Mouse (Mus musculus) liver, embryonic 14.5 days (tissue): ENCODE data around the gene Gm9639. TPM values are rescaled to one million over a fixed set of nuclear protein-coding genes. Genes with fewer than 3 reads are reported as not detected.
"Not testable (repeated sequence)": the region's sequence is repeated elsewhere in the genome, so short reads cannot be mapped to it uniquely, and the experiment has no call there.

ENCODE experiments used
- ATAC-seq: fragments of 200-750 bp; cut with Nextera tagmentation; 2 replicates; pipeline ENCODE4 v1.8.0; 2017; ENCODE audit warnings: moderate number of reproducible peaks, mild to moderate bottlenecking, moderate library complexity; ENCODE audit not compliant: insufficient read depth
- DNase-seq, 3 experiments: peaks; one replicate each; pipeline ENCODE4 v3.0.0-alpha.2; 2012 to 2013; ENCODE audit warnings: low read depth in 3 of 3, low spot score in 3 of 3
- H3K27ac ChIP-seq: fragments of 300-500 bp; sonication (generic); 2 replicates; pipeline ENCODE4 v1.5.1; 2014; ENCODE audit warnings: moderate library complexity, mild to moderate bottlenecking, control low read depth, inconsistent platforms
- H3K27me3 ChIP-seq: fragments of 300-500 bp; sonication (generic); 2 replicates; pipeline ENCODE4 v1.6.1; 2014; ENCODE audit warnings: mild to moderate bottlenecking, low read length, moderate library complexity; ENCODE audit not compliant: control insufficient read depth, insufficient read depth
- H3K36me3 ChIP-seq: fragments of 300-500 bp; sonication (generic); replicated peaks from 2 replicates; pipeline ENCODE4 v1.6.1; 2014; ENCODE audit warnings: low read depth; ENCODE audit not compliant: control insufficient read depth, insufficient read depth
- H3K4me1 ChIP-seq, 2 experiments: fragments of 200-500 bp in 1 of 2; fragments of 300-500 bp in 1 of 2; sonication (generic) in 1 of 2; replicated peaks; 2 replicates each; pipeline ENCODE4 v1.6.1; 2012 to 2014; ENCODE audit warnings: antibody characterized with exemption in 1 of 2, inconsistent platforms in 1 of 2, low read length in 1 of 2; ENCODE audit not compliant: control insufficient read depth in 2 of 2, insufficient read depth in 2 of 2
- H3K4me2 ChIP-seq: fragments of 300-500 bp; sonication (generic); 2 replicates; pipeline ENCODE4 v1.6.1; 2014; ENCODE audit warnings: low read depth, mild to moderate bottlenecking, control low read depth, moderate library complexity
- H3K4me3 ChIP-seq, 2 experiments: fragments of 200-500 bp in 1 of 2; fragments of 300-500 bp in 1 of 2; sonication (generic) in 1 of 2; 2 replicates each; pipeline ENCODE4 v1.5.1; 2012 to 2014; ENCODE audit warnings: low read depth in 2 of 2, low read length in 2 of 2, mild to moderate bottlenecking in 2 of 2, control low read depth in 1 of 2, inconsistent platforms in 1 of 2, moderate library complexity in 1 of 2; ENCODE audit not compliant: insufficient read depth in 1 of 2
- H3K9ac ChIP-seq: fragments of 300-500 bp; sonication (generic); replicated peaks from 2 replicates; pipeline ENCODE4 v1.6.1; 2014; ENCODE audit warnings: mild to moderate bottlenecking, control low read depth, moderate library complexity
- H3K9me3 ChIP-seq: fragments of 300-500 bp; sonication (generic); 2 replicates; pipeline ENCODE4 v1.6.1; 2016; ENCODE audit warnings: low read length, mixed read lengths; ENCODE audit not compliant: control insufficient read depth
- WGBS: fragments of 180-500 bp; shearing (Covaris S2); extraction: QIAGEN DNeasy Blood & Tissue Kit; methylation state at CpG from one replicate; pipeline ENCODE4 v1.1.7; 2014; ENCODE audit not compliant: insufficient replicate concordance; 5-methylcytosine and 5-hydroxymethylcytosine counted together
- polyA plus RNA-seq, 2 experiments: library from polyadenylated mRNA; depleted of rRNA in 1 of 2; stranded (reverse) in 1 of 2; unstranded in 1 of 2; fragments of >200 nt; fragmentation: Nextera tagmentation in 1 of 2; extraction: Ambion mirVana in 1 of 2; gene quantifications; 2 replicates each; pipeline versions ENCODE4 v1.2.1 to v1.2.3; 2012 to 2014

Gm9639 gene
- polyA plus RNA-seq, 2 experiments: not detected

DNA sequence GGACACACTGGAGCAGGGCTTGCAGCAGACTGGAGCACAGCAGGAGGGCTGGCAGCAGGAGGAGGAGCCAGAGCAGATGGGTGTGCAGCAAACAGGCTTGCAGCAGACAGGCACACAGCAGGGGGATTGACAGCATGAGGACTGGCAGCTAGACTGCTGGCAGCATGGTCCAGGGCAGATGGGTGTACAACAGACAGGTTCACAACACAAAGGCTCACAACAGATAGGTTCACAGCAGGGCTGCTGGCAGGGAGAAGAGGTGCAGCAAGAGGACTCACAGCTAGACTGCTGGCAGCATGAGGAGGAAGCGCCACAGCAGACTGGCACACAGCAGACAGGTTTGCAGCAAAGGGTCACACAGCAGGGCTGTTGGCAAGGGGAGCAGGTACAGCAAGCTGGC lies 44.2 kb downstream of the Gm9639 start:
- not testable (repeated sequence) for H3K4me3 ChIP-seq, H3K27me3 ChIP-seq, H3K9ac ChIP-seq, H3K27ac ChIP-seq, H3K4me1 ChIP-seq, H3K9me3 ChIP-seq, DNase-seq, H3K36me3 ChIP-seq, H3K4me2 ChIP-seq, ATAC-seq
- 58% methylated on average over 1 of the region's 1 CpGs for WGBS

Other genes starting within 250 kb of the Gm9639 start
Only the 30 nearest of the 33 such genes appear.
- gene Pttg1ip, start 213.4 kb downstream of the Gm9639 start, polyA plus RNA-seq (2012; rRNA removed): 36.6 and 40.5 TPM in 2 replicates
- gene Pttg1ip, start 213.4 kb downstream of the Gm9639 start, polyA plus RNA-seq (2014; fragmentation: Nextera tagmentation; extraction: Ambion mirVana): 64.8 and 69.1 TPM in 2 replicates
- 74.1 and 109 TPM in 2 replicates for gene Sumo3, start 189.0 kb downstream of the Gm9639 start, polyA plus RNA-seq (2012; rRNA removed)
- gene Sumo3, start 189.0 kb downstream of the Gm9639 start, polyA plus RNA-seq (2014; fragmentation: Nextera tagmentation; extraction: Ambion mirVana): 82.5 and 87.7 TPM in 2 replicates
- gene Gm49325, start 188.9 kb downstream of the Gm9639 start, polyA plus RNA-seq (2012; rRNA removed): 0.09 TPM in 1 of 2 replicates, not detected in the other
- not detected in 2 replicates for gene Gm49325, start 188.9 kb downstream of the Gm9639 start, polyA plus RNA-seq (2014; fragmentation: Nextera tagmentation; extraction: Ambion mirVana)
- 19.3 TPM in 2 replicates for gene Ube2g2, start 172.8 kb downstream of the Gm9639 start, polyA plus RNA-seq (2012; rRNA removed)
- 25.3 and 27.1 TPM in 2 replicates for gene Ube2g2, start 172.8 kb downstream of the Gm9639 start, polyA plus RNA-seq (2014; fragmentation: Nextera tagmentation; extraction: Ambion mirVana)
- gene Tspear, start 108.5 kb downstream of the Gm9639 start, polyA plus RNA-seq (2012; rRNA removed): 0.03 TPM in 1 of 2 replicates, not detected in the other
- not detected in 2 replicates for gene Tspear, start 108.5 kb downstream of the Gm9639 start, polyA plus RNA-seq (2014; fragmentation: Nextera tagmentation; extraction: Ambion mirVana)
- not detected in 2 replicates for gene Gm19402, start 104.3 kb downstream of the Gm9639 start, polyA plus RNA-seq (2012; rRNA removed)
- gene Gm19402, start 104.3 kb downstream of the Gm9639 start, polyA plus RNA-seq (2014; fragmentation: Nextera tagmentation; extraction: Ambion mirVana): not detected in 2 replicates
- not detected in 2 replicates for gene Gm9508, start 97.8 kb downstream of the Gm9639 start, polyA plus RNA-seq (2012; rRNA removed)
- gene Gm9508, start 97.8 kb downstream of the Gm9639 start, polyA plus RNA-seq (2014; fragmentation: Nextera tagmentation; extraction: Ambion mirVana): not detected in 2 replicates
- gene Gm10272, start 88.5 kb downstream of the Gm9639 start, polyA plus RNA-seq (2012; rRNA removed): not detected in 2 replicates
- gene Gm10272, start 88.5 kb downstream of the Gm9639 start, polyA plus RNA-seq (2014; fragmentation: Nextera tagmentation; extraction: Ambion mirVana): not detected in 2 replicates
- gene Gm10024, start 83.6 kb downstream of the Gm9639 start, polyA plus RNA-seq (2012; rRNA removed): not detected in 2 replicates
- not detected in 2 replicates for gene Gm10024, start 83.6 kb downstream of the Gm9639 start, polyA plus RNA-seq (2014; fragmentation: Nextera tagmentation; extraction: Ambion mirVana)
- not detected in 2 replicates for gene Gm10142, start 79.3 kb downstream of the Gm9639 start, polyA plus RNA-seq (2012; rRNA removed)
- gene Gm10142, start 79.3 kb downstream of the Gm9639 start, polyA plus RNA-seq (2014; fragmentation: Nextera tagmentation; extraction: Ambion mirVana): not detected in 2 replicates
- not detected in 2 replicates for gene Krtap12-1, start 74.5 kb downstream of the Gm9639 start, polyA plus RNA-seq (2012; rRNA removed)
- not detected in 2 replicates for gene Krtap12-1, start 74.5 kb downstream of the Gm9639 start, polyA plus RNA-seq (2014; fragmentation: Nextera tagmentation; extraction: Ambion mirVana)
- not detected in 2 replicates for gene Gm10100, start 68.6 kb downstream of the Gm9639 start, polyA plus RNA-seq (2012; rRNA removed)
- not detected in 2 replicates for gene Gm10100, start 68.6 kb downstream of the Gm9639 start, polyA plus RNA-seq (2014; fragmentation: Nextera tagmentation; extraction: Ambion mirVana)
- not detected in 2 replicates for gene Gm18596, start 52.4 kb downstream of the Gm9639 start, polyA plus RNA-seq (2012; rRNA removed)
- gene Gm18596, start 52.4 kb downstream of the Gm9639 start, polyA plus RNA-seq (2014; fragmentation: Nextera tagmentation; extraction: Ambion mirVana): not detected in 2 replicates
- gene Gm9736, start 43.7 kb downstream of the Gm9639 start, polyA plus RNA-seq (2012; rRNA removed): not detected in 2 replicates
- not detected in 2 replicates for gene Gm9736, start 43.7 kb downstream of the Gm9639 start, polyA plus RNA-seq (2014; fragmentation: Nextera tagmentation; extraction: Ambion mirVana)
- gene Gm3233, start 35.4 kb downstream of the Gm9639 start, polyA plus RNA-seq (2012; rRNA removed): not detected in 2 replicates
- not detected in 2 replicates for gene Gm3233, start 35.4 kb downstream of the Gm9639 start, polyA plus RNA-seq (2014; fragmentation: Nextera tagmentation; extraction: Ambion mirVana)
- gene Gm3238, start 23.8 kb downstream of the Gm9639 start, polyA plus RNA-seq (2012; rRNA removed): not detected in 2 replicates
- gene Gm3238, start 23.8 kb downstream of the Gm9639 start, polyA plus RNA-seq (2014; fragmentation: Nextera tagmentation; extraction: Ambion mirVana): not detected in 2 replicates
- gene Gm7138, start 18.1 kb downstream of the Gm9639 start, polyA plus RNA-seq (2012; rRNA removed): not detected in 2 replicates
- gene Gm7138, start 18.1 kb downstream of the Gm9639 start, polyA plus RNA-seq (2014; fragmentation: Nextera tagmentation; extraction: Ambion mirVana): not detected in 2 replicates
- gene Gm3250, start 12.5 kb downstream of the Gm9639 start, polyA plus RNA-seq (2012; rRNA removed): not detected in 2 replicates
- gene Gm3250, start 12.5 kb downstream of the Gm9639 start, polyA plus RNA-seq (2014; fragmentation: Nextera tagmentation; extraction: Ambion mirVana): not detected in 2 replicates
- gene Gm7137, start 6.9 kb downstream of the Gm9639 start, polyA plus RNA-seq (2012; rRNA removed): not detected in 2 replicates
- not detected in 2 replicates for gene Gm7137, start 6.9 kb downstream of the Gm9639 start, polyA plus RNA-seq (2014; fragmentation: Nextera tagmentation; extraction: Ambion mirVana)
- not detected in 2 replicates for gene Gm19668, start 4.1 kb upstream of the Gm9639 start, polyA plus RNA-seq (2012; rRNA removed)
- gene Gm19668, start 4.1 kb upstream of the Gm9639 start, polyA plus RNA-seq (2014; fragmentation: Nextera tagmentation; extraction: Ambion mirVana): not detected in 2 replicates
- not detected in 2 replicates for gene Gm9507, start 16.8 kb upstream of the Gm9639 start, polyA plus RNA-seq (2012; rRNA removed)
- gene Gm9507, start 16.8 kb upstream of the Gm9639 start, polyA plus RNA-seq (2014; fragmentation: Nextera tagmentation; extraction: Ambion mirVana): not detected in 2 replicates
- not detected in 2 replicates for gene Gm2696, start 19.6 kb upstream of the Gm9639 start, polyA plus RNA-seq (2012; rRNA removed)
- gene Gm2696, start 19.6 kb upstream of the Gm9639 start, polyA plus RNA-seq (2014; fragmentation: Nextera tagmentation; extraction: Ambion mirVana): not detected in 2 replicates
- not detected in 2 replicates for gene Krtap10-4, start 32.0 kb upstream of the Gm9639 start, polyA plus RNA-seq (2012; rRNA removed)
- gene Krtap10-4, start 32.0 kb upstream of the Gm9639 start, polyA plus RNA-seq (2014; fragmentation: Nextera tagmentation; extraction: Ambion mirVana): not detected in 2 replicates
- not detected in 2 replicates for gene Krtap10-10, start 40.9 kb upstream of the Gm9639 start, polyA plus RNA-seq (2012; rRNA removed)
- not detected in 2 replicates for gene Krtap10-10, start 40.9 kb upstream of the Gm9639 start, polyA plus RNA-seq (2014; fragmentation: Nextera tagmentation; extraction: Ambion mirVana)
- gene Gm36176, start 51.7 kb upstream of the Gm9639 start, polyA plus RNA-seq (2012; rRNA removed): not detected in 2 replicates
- gene Gm36176, start 51.7 kb upstream of the Gm9639 start, polyA plus RNA-seq (2014; fragmentation: Nextera tagmentation; extraction: Ambion mirVana): not detected in 2 replicates
- not detected in 2 replicates for gene Gm10318, start 57.8 kb upstream of the Gm9639 start, polyA plus RNA-seq (2012; rRNA removed)
- not detected in 2 replicates for gene Gm10318, start 57.8 kb upstream of the Gm9639 start, polyA plus RNA-seq (2014; fragmentation: Nextera tagmentation; extraction: Ambion mirVana)
- not detected in 2 replicates for gene Gm3285, start 66.9 kb upstream of the Gm9639 start, polyA plus RNA-seq (2012; rRNA removed)
- gene Gm3285, start 66.9 kb upstream of the Gm9639 start, polyA plus RNA-seq (2014; fragmentation: Nextera tagmentation; extraction: Ambion mirVana): not detected in 2 replicates
- 6.7 and 8.4 TPM in 2 replicates for gene Lrrc3, start 107.5 kb upstream of the Gm9639 start, polyA plus RNA-seq (2012; rRNA removed)
- gene Lrrc3, start 107.5 kb upstream of the Gm9639 start, polyA plus RNA-seq (2014; fragmentation: Nextera tagmentation; extraction: Ambion mirVana): 8.0 and 8.9 TPM in 2 replicates
- gene Trpm2, start 175.5 kb upstream of the Gm9639 start, polyA plus RNA-seq (2012; rRNA removed): 1.1 TPM in 2 replicates
- 1.4 and 1.5 TPM in 2 replicates for gene Trpm2, start 175.5 kb upstream of the Gm9639 start, polyA plus RNA-seq (2014; fragmentation: Nextera tagmentation; extraction: Ambion mirVana)
- gene 1810043G02Rik, start 183.4 kb upstream of the Gm9639 start, polyA plus RNA-seq (2012; rRNA removed): 4.5 and 4.7 TPM in 2 replicates
- gene 1810043G02Rik, start 183.4 kb upstream of the Gm9639 start, polyA plus RNA-seq (2014; fragmentation: Nextera tagmentation; extraction: Ambion mirVana): 4.2 and 4.5 TPM in 2 replicates